Comparison of ENCODE assay signal across 20 mouse cellular contexts in genomic region chr13:52972626-52973025, GRCm38 (mm10). TPM values are rescaled to one million over a fixed set of nuclear protein-coding genes. Genes with fewer than 3 reads are reported as not detected.
A peak's percentile ranks its signal among the peaks of the same experiment; 100 is the strongest.
DNase-seq lines count a peak whose midpoint lies in the region; ATAC-seq and TF ChIP-seq lines count a peak whose summit lies in the region.
"Had no signal": no experiment of that assay in that cellular context is flagged by ENCODE, and none has a peak within 500 bp of the region (broad histone marks: within the 10 kb centered on the region; RNA-seq: fewer than 3 reads in every experiment).

No protein-coding gene starts in this region.

- no peak for TF ChIP-seq CTCF in intestine, postnatal 0 days (IDR thresholded peaks at IDR 0.05; ENCODE audit: low read depth)
- no peak for TF ChIP-seq CTCF in liver, postnatal 0 days (IDR thresholded peaks at IDR 0.05; ENCODE audit: low read depth)

- H3K4me1 ChIP-seq in intestine, postnatal 0 days (replicated peaks; ENCODE audit: control insufficient read depth, insufficient read depth, low read length): peaks cover 19% of the 10 kb centered on the region; the same call in 1 of the 2 replicates
- H3K4me1 ChIP-seq in intestine, embryonic 15.5 days (replicated peaks): peaks cover 13% of the 10 kb centered on the region
- H3K4me1 ChIP-seq in liver, postnatal 0 days (ENCODE audit: insufficient read depth): peaks cover 30% of the 10 kb centered on the region

- WGBS in intestine, postnatal 0 days: 64% methylated on average over 3 of the region's 3 CpGs
- WGBS in intestine, embryonic 15.5 days: 84% methylated on average over 3 of the region's 3 CpGs
- WGBS in liver, postnatal 0 days (ENCODE audit: insufficient replicate concordance): 71% methylated on average over 3 of the region's 3 CpGs

- ATAC-seq in intestine, postnatal 0 days: peak; percentile 26; the same call in 1 of the 2 replicates
- no peak for ATAC-seq in intestine, embryonic 15.5 days
- ATAC-seq in liver, postnatal 0 days: no peak
- ATAC-seq: forebrain, embryonic 13.5 days; forebrain, embryonic 15.5 days had no signal

- H3K27me3 ChIP-seq in intestine, postnatal 0 days (replicated peaks; ENCODE audit: control insufficient read depth, insufficient read depth, low read length): no peaks in the 10 kb centered on the region
- no peaks in the 10 kb centered on the region for H3K27me3 ChIP-seq in intestine, embryonic 15.5 days (replicated peaks)
- H3K27me3 ChIP-seq in liver, postnatal 0 days (ENCODE audit: insufficient read depth, low read length): no peaks in the 10 kb centered on the region
- H3K27me3 ChIP-seq: embryonic facial prominence, embryonic 12.5 days; forebrain, embryonic 15.5 days had no signal

- peak overlapping the region; percentile 66; the same call in 1 of the 2 replicates for H3K27ac ChIP-seq in intestine, postnatal 0 days (ENCODE audit: low read depth, low read length)
- H3K27ac ChIP-seq in intestine, embryonic 15.5 days: no peak overlapping the region
- peak overlapping the region; percentile 16; the same call in 1 of the 2 replicates for H3K27ac ChIP-seq in liver, postnatal 0 days (ENCODE audit: low read depth)
- H3K27ac ChIP-seq: embryonic facial prominence, embryonic 10.5 days; embryonic facial prominence, embryonic 12.5 days; forebrain, embryonic 13.5 days; forebrain, embryonic 15.5 days had no signal

- H3K4me2 ChIP-seq in intestine, postnatal 0 days (replicated peaks; ENCODE audit: low read depth): no peak overlapping the region
- no peak overlapping the region for H3K4me2 ChIP-seq in intestine, embryonic 15.5 days (replicated peaks)
- no peak overlapping the region for H3K4me2 ChIP-seq in liver, postnatal 0 days (ENCODE audit: low read depth, low read length)
- H3K4me2 ChIP-seq: embryonic facial prominence, embryonic 12.5 days; forebrain, embryonic 13.5 days; forebrain, embryonic 15.5 days had no signal

- H3K36me3 ChIP-seq in intestine, postnatal 0 days (ENCODE audit: control insufficient read depth, insufficient read depth): peaks cover 14% of the 10 kb centered on the region
- H3K36me3 ChIP-seq in intestine, embryonic 15.5 days: peaks cover 11% of the 10 kb centered on the region
- peaks cover 14% of the 10 kb centered on the region for H3K36me3 ChIP-seq in liver, postnatal 0 days (replicated peaks; ENCODE audit: insufficient read depth, low read length)

- no peak for DNase-seq in liver, postnatal 0 days
- no peak for DNase-seq in liver
- peak; percentile 12 for DNase-seq in lung, postnatal 36 days
- DNase-seq in lung, postnatal 4 days: no peak
- DNase-seq in embryo, embryonic 10.5 days (ENCODE audit: low spot score): no peak
- DNase-seq: adrenal gland, adult 2 months; adrenal gland, postnatal 10 days; adrenal gland, postnatal 25 days; cerebellum, adult 11 months; cerebellum, adult 18-20 months; cerebellum, adult 8-10 months; cerebellum, adult 9-11 months; cerebellum, postnatal 14 days; cerebellum, postnatal 36 days had no signal

- H3K9ac ChIP-seq in intestine, postnatal 0 days (ENCODE audit: low read depth, low read length): no peak overlapping the region
- no peak overlapping the region for H3K9ac ChIP-seq in intestine, embryonic 15.5 days
- no peak overlapping the region for H3K9ac ChIP-seq in liver, postnatal 0 days (replicated peaks)
- H3K9ac ChIP-seq: embryonic facial prominence, embryonic 12.5 days; forebrain, embryonic 13.5 days; forebrain, embryonic 15.5 days had no signal

- no peak for TF ChIP-seq EP300 in liver, postnatal 0 days (IDR thresholded peaks at IDR 0.05; ENCODE audit: low read depth)

- no peaks in the 10 kb centered on the region for H3K9me3 ChIP-seq in intestine, postnatal 0 days (ENCODE audit: control insufficient read depth)
- H3K9me3 ChIP-seq in intestine, embryonic 15.5 days: no peaks in the 10 kb centered on the region
- no peaks in the 10 kb centered on the region; the same call in 1 of the 2 replicates for H3K9me3 ChIP-seq in liver, postnatal 0 days (ENCODE audit: low read length)
- H3K9me3 ChIP-seq: embryonic facial prominence, embryonic 10.5 days; embryonic facial prominence, embryonic 12.5 days; forebrain, embryonic 13.5 days; forebrain, embryonic 15.5 days had no signal

- no peak overlapping the region for H3K4me3 ChIP-seq in intestine, postnatal 0 days (ENCODE audit: low read depth, low read length)
- H3K4me3 ChIP-seq in intestine, embryonic 15.5 days (replicated peaks): no peak overlapping the region
- no peak overlapping the region for H3K4me3 ChIP-seq in liver, postnatal 0 days (ENCODE audit: low read depth, low read length)
- H3K4me3 ChIP-seq: embryonic facial prominence, embryonic 10.5 days; embryonic facial prominence, embryonic 12.5 days; forebrain, embryonic 13.5 days; forebrain, embryonic 15.5 days had no signal

RNA-seq across cellular contexts. Expression of gene Nfil3, which starts 8.2 kb away (rescaled TPM):
- 15.6 and 15.8 TPM in 2 replicates for polyA plus RNA-seq in intestine, postnatal 0 days (2015; fragmentation: Nextera tagmentation; extraction: Ambion mirVana)
- polyA plus RNA-seq in intestine, embryonic 15.5 days (2015; fragmentation: Nextera tagmentation; extraction: Ambion mirVana): 31.9 and 34.4 TPM in 2 replicates
- polyA plus RNA-seq in liver, postnatal 0 days (2015; fragmentation: Nextera tagmentation; extraction: Ambion mirVana): 9.3 and 10.9 TPM in 2 replicates

RNA-seq across cellular contexts. Expression of gene Auh, which starts 43.1 kb away (rescaled TPM):
- polyA plus RNA-seq in intestine, postnatal 0 days (2015; fragmentation: Nextera tagmentation; extraction: Ambion mirVana): 45.0 and 46.4 TPM in 2 replicates
- polyA plus RNA-seq in intestine, embryonic 15.5 days (2015; fragmentation: Nextera tagmentation; extraction: Ambion mirVana): 41.8 and 46.8 TPM in 2 replicates
- 33.2 and 37.4 TPM in 2 replicates for polyA plus RNA-seq in liver, postnatal 0 days (2015; fragmentation: Nextera tagmentation; extraction: Ambion mirVana)
